Mouse (Mus musculus) cerebellum, adult 2 months (tissue): ENCODE results near the gene Cdh18. TPM values are rescaled to one million over a fixed set of nuclear protein-coding genes. Genes with fewer than 3 reads are reported as not detected.

Experiments
- DNase-seq, 2 experiments: peaks; one replicate each; pipeline ENCODE4 v3.0.0; 2021
- H3K27ac ChIP-seq: fragments of 200-500 bp; 2 replicates; pipeline ENCODE4 v1.5.1; 2012; ENCODE audit warnings: low read length, control low read depth, inconsistent platforms; ENCODE audit not compliant: insufficient read depth
- H3K27me3 ChIP-seq: fragments of 200-500 bp; 2 replicates; pipeline ENCODE4 v1.6.1; 2012; ENCODE audit warnings: inconsistent platforms, mild to moderate bottlenecking, low read length, moderate library complexity; ENCODE audit not compliant: control insufficient read depth, insufficient read depth
- H3K4me1 ChIP-seq: fragments of 200-500 bp; 2 replicates; pipeline ENCODE4 v1.6.1; 2011; ENCODE audit warnings: low read length; ENCODE audit not compliant: control insufficient read depth, insufficient read depth
- H3K4me3 ChIP-seq: fragments of 200-500 bp; replicated peaks from 2 replicates; pipeline ENCODE3; 2011; ENCODE audit warnings: mild to moderate bottlenecking, low read depth, low read length, control low read depth; ENCODE audit not compliant: insufficient read depth
- CTCF ChIP-seq: fragments of 200-500 bp; IDR thresholded peaks from 2 replicates; pipeline ENCODE4 v1.5.1; 2011; ENCODE audit warnings: low read depth, mild to moderate bottlenecking, control low read depth, low read length, moderate library complexity, borderline replicate concordance; ENCODE audit not compliant: insufficient read depth
- POLR2A ChIP-seq: fragments of 200-500 bp; IDR thresholded peaks from 2 replicates; pipeline ENCODE4 v1.6.1; 2011; ENCODE audit warnings: low read length, control low read depth, borderline replicate concordance; ENCODE audit not compliant: insufficient read depth
- WGBS: fragments of 180-500 bp; shearing (Covaris S2); methylation state at CpG from one replicate; pipeline ENCODE4 v1.1.7; 2018; 5-methylcytosine and 5-hydroxymethylcytosine counted together
- polyA plus RNA-seq: library from polyadenylated mRNA; depleted of rRNA; stranded (reverse); fragments of >200 nt; gene quantifications from 2 replicates; pipeline ENCODE4 v1.2.3, GENCODE M21; 2012

Gene Cdh18
- polyA plus RNA-seq, 1 experiment: 39.7 TPM

- TF ChIP-seq POLR2A (no peak), CTCF (no peak)
These were observed 899.7 kb downstream of the Cdh18 start for GRCm38 (mm10) chr15:23448542-23448941.

GRCm38 (mm10) chr15:23452098-23452625 lies 903.3 kb downstream of the Cdh18 start:
- TF ChIP-seq POLR2A (no peak), CTCF (no peak)
- no peak overlapping the region for H3K4me3 ChIP-seq
- peak; percentile 59 to 73 for DNase-seq
- H3K27me3 ChIP-seq: no peaks in the 10 kb centered on the region
- peaks cover 4% of the 10 kb centered on the region; the same call in 1 of the 2 replicates for H3K4me1 ChIP-seq
- WGBS: 7% methylated on average over 9 of the region's 9 CpGs
- H3K27ac ChIP-seq: peak overlapping the region; percentile 49

More at GRCm38 (mm10) chr15:23448542-23448941, 899.7 kb downstream of the Cdh18 start:
- 27% methylated on average over 1 of the region's 1 CpGs for WGBS
- Histone ChIP-seq H3K27me3 (no peaks in the 10 kb centered on the region), H3K27ac (no peak overlapping the region), H3K4me3 (no peak overlapping the region), H3K4me1 (no peaks in the 10 kb centered on the region; the same call in 1 of the 2 replicates)
- DNase-seq: peak in 1 of 2 experiments; percentile 57

GRCm38 (mm10) chr15:23453331-23453730 lies 904.5 kb downstream of the Cdh18 start:
- TF ChIP-seq POLR2A (no peak), CTCF (no peak)
- H3K27me3 ChIP-seq: no peaks in the 10 kb centered on the region
- peaks cover 4% of the 10 kb centered on the region; the same call in 1 of the 2 replicates for H3K4me1 ChIP-seq
- DNase-seq: no peak
- H3K4me3 ChIP-seq: no peak overlapping the region
- no peak overlapping the region for H3K27ac ChIP-seq
- WGBS: 80% methylated on average over 6 of the region's 6 CpGs

GRCm38 (mm10) chr15:23455344-23455743 lies 906.5 kb downstream of the Cdh18 start:
- peak overlapping the region; percentile 61; the same call in 1 of the 2 replicates for H3K27ac ChIP-seq

GRCm38 (mm10) chr15:23457401-23457800 lies 908.6 kb downstream of the Cdh18 start:
- no peaks in the 10 kb centered on the region for H3K27me3 ChIP-seq
- peak; percentile 70 to 97 for DNase-seq
- H3K4me1 ChIP-seq: peaks cover 4% of the 10 kb centered on the region; the same call in 1 of the 2 replicates
- TF ChIP-seq CTCF: no peak
- no peak for TF ChIP-seq POLR2A
- WGBS: 6% methylated on average over 3 of the region's 3 CpGs
- no peak overlapping the region for H3K27ac ChIP-seq
- H3K4me3 ChIP-seq: no peak overlapping the region

More at GRCm38 (mm10) chr15:23455344-23455743, 906.5 kb downstream of the Cdh18 start:
- peak in 1 of 2 experiments; percentile 37 for DNase-seq
- 63% methylated on average over 7 of the region's 7 CpGs for WGBS
- Histone ChIP-seq H3K4me3 (no peak overlapping the region), H3K27me3 (no peaks in the 10 kb centered on the region), H3K4me1 (peaks cover 4% of the 10 kb centered on the region; the same call in 1 of the 2 replicates)
- TF ChIP-seq POLR2A: no peak
- TF ChIP-seq CTCF: no peak

- no peak for DNase-seq
- TF ChIP-seq CTCF: peak; percentile 36; the same call in 1 of the 2 replicates
- no peak for TF ChIP-seq POLR2A
- WGBS: 87% methylated on average over 7 of the region's 7 CpGs
These were observed 922.0 kb downstream of the Cdh18 start for GRCm38 (mm10) chr15:23470527-23471475.

GRCm38 (mm10) chr15:23486306-23486705 lies 937.5 kb downstream of the Cdh18 start:
- TF ChIP-seq CTCF: peak; percentile 17; the same call in 1 of the 2 replicates
- TF ChIP-seq POLR2A: no peak
- WGBS: 73% methylated on average over 1 of the region's 1 CpGs
- Histone ChIP-seq H3K27me3 (no peaks in the 10 kb centered on the region), H3K4me3 (no peak overlapping the region), H3K27ac (no peak overlapping the region), H3K4me1 (no peaks in the 10 kb centered on the region)
- DNase-seq: peak in 1 of 2 experiments; percentile 24

More at GRCm38 (mm10) chr15:23470527-23471475, 922.0 kb downstream of the Cdh18 start:
- Histone ChIP-seq H3K4me1 (no peaks in the 10 kb centered on the region), H3K27ac (no peak overlapping the region), H3K27me3 (no peaks in the 10 kb centered on the region), H3K4me3 (no peak overlapping the region)
